Mouse (Mus musculus) kidney, embryonic 14.5 days (tissue): ENCODE results near the gene Grm2. TPM values are rescaled to one million over a fixed set of nuclear protein-coding genes. Genes with fewer than 3 reads are reported as not detected.
"Not testable (repeated sequence)": the region's sequence is repeated elsewhere in the genome, so short reads cannot be mapped to it uniquely, and the experiment has no call there.

Source experiments
- ATAC-seq: fragments of 200-750 bp; cut with Nextera tagmentation; 2 replicates; pipeline ENCODE4 v1.8.0; 2017; ENCODE audit warnings: moderate number of reproducible peaks, mild to moderate bottlenecking, moderate TSS enrichment, moderate library complexity; ENCODE audit not compliant: low FRiP score, low TSS enrichment
- H3K27ac ChIP-seq: fragments of 300-500 bp; sonication (generic); 2 replicates; pipeline ENCODE4 v1.5.1; 2014; ENCODE audit warnings: low read depth, mild to moderate bottlenecking, low read length, moderate library complexity, mixed read lengths
- H3K27me3 ChIP-seq: fragments of 300-500 bp; sonication (generic); 2 replicates; pipeline ENCODE4 v1.6.1; 2014; ENCODE audit warnings: mild to moderate bottlenecking, low read length; ENCODE audit not compliant: control insufficient read depth, insufficient read depth
- H3K36me3 ChIP-seq: fragments of 300-500 bp; sonication (generic); 2 replicates; pipeline ENCODE4 v1.6.1; 2014; ENCODE audit warnings: low read length, mixed read lengths; ENCODE audit not compliant: control insufficient read depth, insufficient read depth
- H3K4me1 ChIP-seq: fragments of 300-500 bp; sonication (generic); 2 replicates; pipeline ENCODE4 v1.6.1; 2014; ENCODE audit warnings: low read length, mixed read lengths; ENCODE audit not compliant: control insufficient read depth, insufficient read depth
- H3K4me2 ChIP-seq: fragments of 300-500 bp; sonication (generic); replicated peaks from 2 replicates; pipeline ENCODE4 v1.6.1; 2014; ENCODE audit warnings: low read depth, mild to moderate bottlenecking, low read length
- H3K4me3 ChIP-seq: fragments of 300-500 bp; sonication (generic); 2 replicates; pipeline ENCODE4 v1.5.1; 2014; ENCODE audit warnings: mild to moderate bottlenecking, low read length
- H3K9ac ChIP-seq: fragments of 300-500 bp; sonication (generic); 2 replicates; pipeline ENCODE4 v1.6.1; 2014; ENCODE audit warnings: low read depth, mild to moderate bottlenecking, low read length, moderate library complexity
- H3K9me3 ChIP-seq: fragments of 300-500 bp; sonication (generic); 2 replicates; pipeline ENCODE4 v1.6.1; 2016; ENCODE audit warnings: low read length; ENCODE audit not compliant: control insufficient read depth
- WGBS: fragments of 180-500 bp; shearing (Covaris S2); extraction: QIAGEN DNeasy Blood & Tissue Kit; methylation state at CpG from one replicate; pipeline ENCODE4 v1.1.7; 2014; 5-methylcytosine and 5-hydroxymethylcytosine counted together
- polyA plus RNA-seq: library from polyadenylated mRNA; unstranded; fragments of >200 nt; fragmentation: Nextera tagmentation; extraction: Ambion mirVana; gene quantifications from 2 replicates; pipeline ENCODE4 v1.2.1, GENCODE M21; 2014

The Grm2 gene
- polyA plus RNA-seq, 1 experiment from 2014 or later, result not detected

DNA sequence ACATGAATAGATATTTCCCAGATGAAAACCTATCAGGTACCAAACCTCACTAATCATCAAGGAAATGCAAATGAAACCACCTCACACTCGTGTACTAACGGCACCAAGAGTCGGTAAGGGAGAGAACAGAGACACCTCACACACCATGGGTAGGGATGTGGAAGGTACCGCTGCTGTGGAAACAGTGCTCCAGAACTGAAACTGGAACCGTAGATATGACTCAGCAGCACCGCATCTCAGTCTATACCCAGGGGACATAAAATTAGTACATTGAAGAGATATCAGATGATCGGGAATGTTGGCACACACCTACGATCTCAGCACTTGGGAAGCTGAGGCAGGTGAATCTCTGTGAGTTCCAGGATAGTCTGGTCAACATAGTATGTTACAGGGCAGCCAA lies 17.7 kb downstream of the Grm2 start:
- Histone ChIP-seq H3K36me3 (no peaks in the 10 kb centered on the region), H3K4me2 (no peak overlapping the region), H3K27ac (no peak overlapping the region), H3K9ac (no peak overlapping the region), H3K9me3 (no peaks in the 10 kb centered on the region), H3K4me3 (no peak overlapping the region), H3K4me1 (no peaks in the 10 kb centered on the region), H3K27me3 (no peaks in the 10 kb centered on the region)
- WGBS, result 90% methylated on average over 8 of the region's 8 CpGs
- no peak for ATAC-seq

GRCm38 (mm10) chr9:106632185-106632584 lies 23.7 kb downstream of the Grm2 start:
- ATAC-seq, result no peak
- Histone ChIP-seq H3K27ac (no peak overlapping the region), H3K9ac (no peak overlapping the region), H3K27me3 (no peaks in the 10 kb centered on the region), H3K4me1 (no peaks in the 10 kb centered on the region), H3K4me3 (no peak overlapping the region), H3K36me3 (no peaks in the 10 kb centered on the region), H3K9me3 (no peaks in the 10 kb centered on the region), H3K4me2 (no peak overlapping the region)
- 65% methylated on average over 5 of the region's 5 CpGs for WGBS

DNA sequence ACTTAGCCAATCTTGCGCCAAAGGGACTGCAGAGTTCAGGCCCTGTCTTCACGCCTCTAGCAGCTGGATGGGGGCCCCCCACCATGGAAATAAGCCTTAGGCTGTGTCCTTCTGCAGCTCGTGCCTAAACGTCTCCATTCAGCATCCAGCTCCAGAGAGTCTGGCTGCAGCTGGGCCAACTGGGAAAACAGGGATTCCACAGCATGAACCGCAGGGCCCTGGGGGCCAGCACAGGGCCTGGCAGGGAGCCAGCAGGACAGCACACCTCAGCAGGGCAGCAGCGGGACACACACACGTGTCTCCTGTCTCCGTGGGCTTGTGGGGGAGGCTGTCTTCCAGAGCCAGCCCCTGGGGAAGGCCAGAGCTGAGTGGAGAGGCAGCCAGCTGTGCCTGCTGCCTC lies 28.1 kb downstream of the Grm2 start:
- not testable (repeated sequence) for H3K4me1 ChIP-seq, H3K4me3 ChIP-seq, H3K36me3 ChIP-seq, H3K9me3 ChIP-seq, H3K27me3 ChIP-seq, ATAC-seq, H3K27ac ChIP-seq, H3K9ac ChIP-seq, H3K4me2 ChIP-seq
- WGBS, result 19% methylated on average over 8 of the region's 8 CpGs

GRCm38 (mm10) chr9:106626282-106626681 lies 29.6 kb downstream of the Grm2 start, which contains the start of gene Iqcf6:
Iqcf6 (plus strand) TSS chr9:106626582.
- WGBS, result 75% methylated on average over 2 of the region's 2 CpGs

GRCm38 (mm10) chr9:106617496-106617895 lies 38.4 kb downstream of the Grm2 start:
- ATAC-seq, result no peak
- Histone ChIP-seq H3K4me2 (no peak overlapping the region), H3K9ac (no peak overlapping the region), H3K4me3 (no peak overlapping the region), H3K27ac (no peak overlapping the region), H3K4me1 (no peaks in the 10 kb centered on the region), H3K9me3 (peaks cover 5% of the 10 kb centered on the region; the same call in 1 of the 2 replicates), H3K36me3 (no peaks in the 10 kb centered on the region), H3K27me3 (no peaks in the 10 kb centered on the region)
- WGBS, result 91% methylated on average over 3 of the region's 3 CpGs

More at GRCm38 (mm10) chr9:106626282-106626681, 29.6 kb downstream of the Grm2 start, which contains the start of gene Iqcf6:
- Histone ChIP-seq H3K9ac (no peak within 1 kb of the TSS), H3K4me2 (no peak within 1 kb of the TSS), H3K4me1 (no peaks in the 10 kb centered on the region), H3K27ac (no peak within 1 kb of the TSS), H3K27me3 (no peaks in the 10 kb centered on the region), H3K4me3 (no peak within 1 kb of the TSS), H3K9me3 (no peaks in the 10 kb centered on the region), H3K36me3 (no peaks in the 10 kb centered on the region)
- no peak for ATAC-seq

DNA sequence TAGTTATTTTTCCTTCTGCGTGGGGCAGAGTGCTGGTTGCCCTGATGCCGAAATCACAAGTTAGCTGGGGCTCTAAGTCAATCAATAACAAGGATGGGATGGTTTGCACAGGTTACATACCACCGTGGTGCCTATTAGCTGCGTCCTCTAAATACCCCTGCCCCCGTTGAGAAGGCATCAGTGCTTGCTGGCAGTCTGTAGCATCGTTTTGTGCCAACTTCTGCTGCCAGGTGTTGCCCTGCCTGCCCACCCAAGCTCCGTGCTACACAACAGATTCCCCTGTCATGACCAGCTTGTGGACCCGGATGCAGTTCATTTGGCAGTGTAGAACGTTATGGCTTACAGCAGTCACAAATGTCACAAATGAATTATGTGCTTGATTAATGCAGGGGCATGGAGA lies 39.6 kb downstream of the Grm2 start:
- no peak for ATAC-seq
- H3K36me3 ChIP-seq, result no peaks in the 10 kb centered on the region
- no peak overlapping the region for H3K4me3 ChIP-seq
- H3K27me3 ChIP-seq, result no peaks in the 10 kb centered on the region
- H3K4me2 ChIP-seq, result no peak overlapping the region
- H3K9ac ChIP-seq, result no peak overlapping the region
- H3K4me1 ChIP-seq, result no peaks in the 10 kb centered on the region
- H3K27ac ChIP-seq, result no peak overlapping the region
- peaks cover 5% of the 10 kb centered on the region; the same call in 1 of the 2 replicates for H3K9me3 ChIP-seq
- 84% methylated on average over 9 of the region's 9 CpGs for WGBS

DNA sequence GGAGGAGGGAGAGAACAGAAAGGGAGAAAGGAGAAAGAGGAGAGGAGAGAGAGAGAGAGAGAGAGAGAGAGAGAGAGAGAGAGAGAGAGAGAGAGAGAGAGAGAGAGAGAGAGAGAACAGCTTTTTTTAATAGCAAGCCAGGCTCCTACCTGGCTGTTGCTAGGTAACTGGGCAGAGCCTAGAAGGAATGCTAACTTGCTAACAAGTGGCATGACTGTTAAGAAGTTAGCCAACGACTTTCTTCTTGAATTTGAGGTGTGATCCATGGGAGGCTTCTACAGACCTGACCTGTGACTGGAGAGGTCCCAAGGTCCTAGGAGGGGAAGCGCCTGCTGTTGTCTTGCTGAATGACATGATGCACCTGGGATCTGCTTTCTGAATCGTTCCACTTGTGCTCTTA lies 41.3 kb downstream of the Grm2 start:
- H3K27ac ChIP-seq, result no peak overlapping the region
- H3K36me3 ChIP-seq, result no peaks in the 10 kb centered on the region
- no peaks in the 10 kb centered on the region for H3K4me1 ChIP-seq
- no peak overlapping the region for H3K4me3 ChIP-seq
- H3K9ac ChIP-seq, result no peak overlapping the region
- H3K27me3 ChIP-seq, result no peaks in the 10 kb centered on the region
- no peak for ATAC-seq
- peaks cover 5% of the 10 kb centered on the region; the same call in 1 of the 2 replicates for H3K9me3 ChIP-seq
- WGBS, result 27% methylated on average over 3 of the region's 3 CpGs
- H3K4me2 ChIP-seq, result no peak overlapping the region

DNA sequence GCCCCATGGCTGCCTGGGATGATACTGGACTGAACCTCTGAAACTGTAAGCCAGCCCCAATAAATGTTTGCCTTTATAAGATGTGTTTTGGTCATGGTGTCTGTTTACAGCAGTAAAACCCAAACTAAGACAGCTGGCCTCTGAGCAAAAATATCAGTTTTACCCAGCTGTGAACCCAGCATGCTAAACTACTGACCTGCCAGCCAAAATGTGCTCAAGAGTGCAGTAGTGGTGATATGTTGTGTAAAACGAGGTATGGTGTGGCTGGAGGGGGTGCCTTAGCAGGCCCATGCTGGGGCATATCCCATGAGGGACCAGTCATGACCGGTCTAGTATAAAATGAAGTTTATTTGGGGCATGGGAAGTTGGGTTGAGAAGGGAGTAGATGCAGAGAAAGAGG lies 41.9 kb downstream of the Grm2 start:
- H3K36me3 ChIP-seq, result no peaks in the 10 kb centered on the region
- no peak overlapping the region for H3K4me3 ChIP-seq
- H3K27me3 ChIP-seq, result no peaks in the 10 kb centered on the region
- no peaks in the 10 kb centered on the region for H3K4me1 ChIP-seq
- no peaks in the 10 kb centered on the region for H3K9me3 ChIP-seq
- 66% methylated on average over 2 of the region's 2 CpGs for WGBS
- no peak for ATAC-seq
- H3K27ac ChIP-seq, result no peak overlapping the region
- no peak overlapping the region for H3K4me2 ChIP-seq
- no peak overlapping the region for H3K9ac ChIP-seq

- H3K36me3 ChIP-seq, result no peaks in the 10 kb centered on the region
- no peak overlapping the region for H3K27ac ChIP-seq
- ATAC-seq, result no peak
- no peaks in the 10 kb centered on the region for H3K27me3 ChIP-seq
- no peak overlapping the region for H3K4me2 ChIP-seq
- no peaks in the 10 kb centered on the region for H3K4me1 ChIP-seq
- H3K9ac ChIP-seq, result no peak overlapping the region
- H3K4me3 ChIP-seq, result no peak overlapping the region
- no peaks in the 10 kb centered on the region for H3K9me3 ChIP-seq
- WGBS, result 87% methylated on average over 4 of the region's 4 CpGs
Observed at GRCm38 (mm10) chr9:106610727-106611126, 45.2 kb downstream of the Grm2 start.
